12 mouse cellular contexts compared by ENCODE assay signal in genomic region chr5:93085015-93085598, GRCm38 (mm10). TPM values are rescaled to one million over a fixed set of nuclear protein-coding genes. Genes with fewer than 3 reads are reported as not detected.
A peak's percentile ranks its signal among the peaks of the same experiment; 100 is the strongest.
DNase-seq lines count a peak whose midpoint lies in the region; ATAC-seq and TF ChIP-seq lines count a peak whose summit lies in the region.
"Had no signal": no experiment of that assay in that cellular context is flagged by ENCODE, and none has a peak within 500 bp of the region (broad histone marks: within the 10 kb centered on the region; RNA-seq: fewer than 3 reads in every experiment).

No protein-coding gene starts in this region.

- H3K4me2 ChIP-seq in lung, embryonic 16.5 days (ENCODE audit: low read depth, low read length), result no peak overlapping the region
- H3K4me2 ChIP-seq: midbrain, embryonic 15.5 days had no signal

- intact Hi-C loops in gastrocnemius, adult 2 months (cut with DNase I), result loop anchor here (2.0 kb wide), 1 partner anchor 78 kb away; no protein-coding TSS in a partner anchor

- no peak overlapping the region for H3K9ac ChIP-seq in lung, embryonic 16.5 days (ENCODE audit: low read length)
- H3K9ac ChIP-seq: midbrain, embryonic 15.5 days had no signal

- H3K36me3 ChIP-seq in lung, embryonic 16.5 days (ENCODE audit: control insufficient read depth, insufficient read depth, low read length), result no peaks in the 10 kb centered on the region
- H3K36me3 ChIP-seq in splenic B cell, adult 2 months (ENCODE audit: control insufficient read depth, insufficient read depth, low read length, poor library complexity, severe bottlenecking), result no peaks in the 10 kb centered on the region
- no peaks in the 10 kb centered on the region for H3K36me3 ChIP-seq in hindbrain, embryonic 10.5 days
- H3K36me3 ChIP-seq: G1E; midbrain, embryonic 15.5 days had no signal

- H3K4me1 ChIP-seq in lung, embryonic 16.5 days (replicated peaks; ENCODE audit: control insufficient read depth, insufficient read depth, low read length), result peaks cover 4% of the 10 kb centered on the region; the same call in 1 of the 2 replicates
- H3K4me1 ChIP-seq in hindbrain, embryonic 10.5 days (replicated peaks), result peaks cover 4% of the 10 kb centered on the region; the same call in 1 of the 2 replicates
- H3K4me1 ChIP-seq: midbrain, embryonic 15.5 days had no signal

- H3K4me3 ChIP-seq in gastrocnemius, adult 2 months, result no peak overlapping the region
- no peak overlapping the region for H3K4me3 ChIP-seq in lung, embryonic 16.5 days (ENCODE audit: low read length)
- H3K4me3 ChIP-seq in hindbrain, embryonic 10.5 days, result no peak overlapping the region
- H3K4me3 ChIP-seq: midbrain, embryonic 15.5 days had no signal

- WGBS in lung, embryonic 16.5 days, result 33% methylated on average over 4 of the region's 4 CpGs
- WGBS in hindbrain, embryonic 10.5 days, result 64% methylated on average over 4 of the region's 4 CpGs

- peak; percentile 56 for TF ChIP-seq CTCF in gastrocnemius, adult 2 months (IDR thresholded peaks at IDR 0.05)

- peak; percentile 56; the same call in 1 of the 2 replicates for ATAC-seq in lung, embryonic 16.5 days (ENCODE audit: low read depth)
- ATAC-seq: midbrain, embryonic 15.5 days had no signal

- H3K27ac ChIP-seq in gastrocnemius, adult 2 months, result no peak overlapping the region
- no peak overlapping the region for H3K27ac ChIP-seq in lung, embryonic 16.5 days (ENCODE audit: low read length)
- no peak overlapping the region for H3K27ac ChIP-seq in hindbrain, embryonic 10.5 days
- H3K27ac ChIP-seq: midbrain, embryonic 15.5 days had no signal

- no peaks in the 10 kb centered on the region for H3K27me3 ChIP-seq in lung, embryonic 16.5 days (ENCODE audit: control insufficient read depth, insufficient read depth, low read depth, low read length)
- no peaks in the 10 kb centered on the region for H3K27me3 ChIP-seq in splenic B cell, adult 2 months (ENCODE audit: control insufficient read depth, insufficient read depth, low read length, poor library complexity, severe bottlenecking)
- no peaks in the 10 kb centered on the region for H3K27me3 ChIP-seq in hindbrain, embryonic 10.5 days (ENCODE audit: insufficient read depth, poor library complexity, severe bottlenecking)
- H3K27me3 ChIP-seq: midbrain, embryonic 15.5 days had no signal

- no peaks in the 10 kb centered on the region for H3K9me3 ChIP-seq in lung, embryonic 16.5 days (ENCODE audit: control insufficient read depth, low read length)
- H3K9me3 ChIP-seq in hindbrain, embryonic 10.5 days, result no peaks in the 10 kb centered on the region
- H3K9me3 ChIP-seq: G1E; midbrain, embryonic 15.5 days had no signal

- peak; percentile 69 for DNase-seq in gastrocnemius, adult 2 months
- no peak for DNase-seq in gastrocnemius, adult 18-20 months (ENCODE audit: low spot score)
- no peak for DNase-seq in lung, adult 18-20 months
- peak; percentile 27 for DNase-seq in gastrocnemius, postnatal 25 days
- DNase-seq in splenic B cell, adult 2 months (ENCODE audit: low read depth, low spot score), result peak; percentile 44
- no peak for DNase-seq in frontal cortex, postnatal 25 days (ENCODE audit: low spot score in 2 of 2)
- DNase-seq in hindbrain, embryonic 10.5 days (ENCODE audit: low spot score), result no peak
- DNase-seq: liver; retina, postnatal 1 day had no signal

RNA-seq across cellular contexts. Expression of gene Sept11, which starts 8.1 kb away (rescaled TPM):
- total RNA-seq in gastrocnemius, adult 2 months (2021), result 10 to 100 TPM; 85.1 to 87.6 TPM
- total RNA-seq in gastrocnemius, adult 18-20 months (2021), result 100 to 1,000 TPM in 1 of 2 experiments, 10 to 100 TPM in 1; 92.9 to 103 TPM
- 142 and 157 TPM in 2 replicates for polyA plus RNA-seq in lung, embryonic 16.5 days (2015; fragmentation: Nextera tagmentation; extraction: Ambion mirVana)
- total RNA-seq in gastrocnemius, postnatal 25 days (2021), result 10 to 100 TPM; 75.1 to 79.4 TPM
- 237 and 263 TPM in 2 replicates for polyA plus RNA-seq in hindbrain, embryonic 10.5 days (2016; fragmentation: Nextera tagmentation; extraction: Ambion mirVana)

RNA-seq across cellular contexts. Expression of gene Sowahb, which starts 40.3 kb away (rescaled TPM):
- total RNA-seq in gastrocnemius, adult 2 months (2021), result not detected
- under 1 TPM in 1 of 2 experiments, not detected in 1; 0.07 TPM for total RNA-seq in gastrocnemius, adult 18-20 months (2021)
- polyA plus RNA-seq in lung, embryonic 16.5 days (2015; fragmentation: Nextera tagmentation; extraction: Ambion mirVana), result 1.2 and 1.4 TPM in 2 replicates
- total RNA-seq in gastrocnemius, postnatal 25 days (2021), result not detected
- 0.47 and 0.86 TPM in 2 replicates for polyA plus RNA-seq in hindbrain, embryonic 10.5 days (2016; fragmentation: Nextera tagmentation; extraction: Ambion mirVana)
- polyA plus RNA-seq: G1E had no signal

Comparison
In these comparisons a context has a peak if more than half of its experiments do, and no peak if none do; other contexts are left out.
1. DNase-seq: peak in gastrocnemius, adult 2 months (single experiment), gastrocnemius, postnatal 25 days (single experiment) and splenic B cell, adult 2 months (single experiment); none in gastrocnemius, adult 18-20 months (single experiment), lung, adult 18-20 months (0 of 2), frontal cortex, postnatal 25 days (0 of 2) and hindbrain, embryonic 10.5 days (single experiment).